Mouse (Mus musculus): ENCODE results near the gene Prkar1a. TPM values are rescaled to one million over a fixed set of nuclear protein-coding genes. Genes with fewer than 3 reads are reported as not detected.

Prkar1a gene
- polyA plus RNA-seq, 1 experiment from 2014 or later: 506 TPM

DNA sequence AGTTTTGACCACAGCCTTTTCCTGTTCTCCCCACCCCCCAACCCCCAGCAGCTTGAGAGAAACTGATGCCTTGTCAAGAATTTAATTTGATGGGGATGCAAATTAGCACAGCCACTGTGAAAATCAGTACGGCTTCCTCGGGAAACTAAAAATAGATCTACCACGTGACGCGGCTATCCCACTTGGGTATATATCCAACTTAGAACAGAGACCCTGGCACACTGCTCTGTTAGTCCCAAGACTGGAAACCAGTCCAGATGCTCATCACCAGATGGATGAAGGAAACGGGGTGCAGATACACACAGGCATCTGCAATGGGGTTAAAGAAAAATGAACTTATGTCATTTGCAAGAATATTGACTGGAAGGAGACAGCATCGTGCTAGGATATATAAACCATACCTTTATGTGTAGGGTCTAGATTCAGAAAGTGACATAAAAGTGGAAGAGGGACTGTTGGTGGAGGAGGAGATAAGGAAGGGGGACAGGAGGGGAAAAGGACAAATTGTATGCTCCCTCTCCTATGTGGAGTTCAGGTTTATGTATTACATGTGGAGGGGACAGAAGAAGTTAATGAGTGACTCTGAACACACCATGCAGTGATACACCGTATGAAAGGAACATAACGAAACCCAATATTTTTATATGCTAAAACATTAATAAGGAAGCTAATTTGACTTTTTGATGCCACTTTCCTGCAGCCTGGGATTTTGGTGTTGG, 56.3 kb downstream of the Prkar1a start:
- H3K27ac ChIP-seq (ENCODE audit: low read depth, low read length): no peak overlapping the region
- no peaks in the 10 kb centered on the region for H3K4me1 ChIP-seq (ENCODE audit: control insufficient read depth, insufficient read depth, low read length)
- WGBS: 79% methylated on average over 9 of the region's 9 CpGs
- H3K4me2 ChIP-seq (ENCODE audit: low read depth, low read length): no peak overlapping the region
- H3K9me3 ChIP-seq (ENCODE audit: control insufficient read depth, low read length): no peaks in the 10 kb centered on the region
- H3K36me3 ChIP-seq (ENCODE audit: control insufficient read depth, insufficient read depth, low read length): no peaks in the 10 kb centered on the region
- no peak overlapping the region for H3K4me3 ChIP-seq (ENCODE audit: low read depth, low read length)
- H3K9ac ChIP-seq (replicated peaks; ENCODE audit: low read depth, low read length): no peak overlapping the region
- ATAC-seq (ENCODE audit: low read depth): no peak
- H3K27me3 ChIP-seq (ENCODE audit: control insufficient read depth, insufficient read depth, low read length): no peaks in the 10 kb centered on the region

DNA sequence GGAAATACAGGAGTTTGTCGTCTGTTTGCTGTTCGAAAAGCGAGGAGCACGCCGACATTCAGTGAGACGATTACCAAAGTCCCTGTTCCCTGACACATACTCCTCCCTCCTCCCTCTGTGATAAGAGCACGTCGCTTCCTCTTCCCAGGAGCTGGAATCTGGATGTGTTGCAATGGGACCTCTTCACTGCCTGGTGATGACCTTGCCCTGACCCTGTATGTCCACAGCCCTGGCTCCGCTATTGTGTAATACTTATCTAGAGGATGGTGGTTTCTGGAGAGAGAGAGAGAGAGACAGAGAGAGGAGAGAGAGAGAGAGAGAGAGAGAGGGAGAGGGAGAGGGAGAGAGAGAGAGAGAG, 56.8 kb downstream of the Prkar1a start:
- Histone ChIP-seq H3K4me2 (ENCODE audit: low read depth, low read length) (no peak overlapping the region), H3K9me3 (ENCODE audit: control insufficient read depth, low read length) (no peaks in the 10 kb centered on the region), H3K9ac (replicated peaks; ENCODE audit: low read depth, low read length) (no peak overlapping the region), H3K4me1 (ENCODE audit: control insufficient read depth, insufficient read depth, low read length) (no peaks in the 10 kb centered on the region), H3K36me3 (ENCODE audit: control insufficient read depth, insufficient read depth, low read length) (no peaks in the 10 kb centered on the region), H3K27me3 (ENCODE audit: control insufficient read depth, insufficient read depth, low read length) (no peaks in the 10 kb centered on the region), H3K27ac (ENCODE audit: low read depth, low read length) (no peak overlapping the region), H3K4me3 (ENCODE audit: low read depth, low read length) (no peak overlapping the region)
- ATAC-seq (ENCODE audit: low read depth): no peak
- 80% methylated on average over 9 of the region's 9 CpGs for WGBS

GRCm38 (mm10) chr11:109706586-109706985, 57.4 kb downstream of the Prkar1a start:
- Histone ChIP-seq H3K27ac (ENCODE audit: low read depth, low read length) (no peak overlapping the region), H3K4me3 (ENCODE audit: low read depth, low read length) (no peak overlapping the region), H3K4me2 (ENCODE audit: low read depth, low read length) (no peak overlapping the region), H3K9me3 (ENCODE audit: control insufficient read depth, low read length) (no peaks in the 10 kb centered on the region), H3K4me1 (ENCODE audit: control insufficient read depth, insufficient read depth, low read length) (no peaks in the 10 kb centered on the region), H3K9ac (replicated peaks; ENCODE audit: low read depth, low read length) (no peak overlapping the region), H3K36me3 (ENCODE audit: control insufficient read depth, insufficient read depth, low read length) (no peaks in the 10 kb centered on the region), H3K27me3 (ENCODE audit: control insufficient read depth, insufficient read depth, low read length) (no peaks in the 10 kb centered on the region)
- ATAC-seq (ENCODE audit: low read depth): no peak
- WGBS: 87% methylated on average over 4 of the region's 4 CpGs

DNA sequence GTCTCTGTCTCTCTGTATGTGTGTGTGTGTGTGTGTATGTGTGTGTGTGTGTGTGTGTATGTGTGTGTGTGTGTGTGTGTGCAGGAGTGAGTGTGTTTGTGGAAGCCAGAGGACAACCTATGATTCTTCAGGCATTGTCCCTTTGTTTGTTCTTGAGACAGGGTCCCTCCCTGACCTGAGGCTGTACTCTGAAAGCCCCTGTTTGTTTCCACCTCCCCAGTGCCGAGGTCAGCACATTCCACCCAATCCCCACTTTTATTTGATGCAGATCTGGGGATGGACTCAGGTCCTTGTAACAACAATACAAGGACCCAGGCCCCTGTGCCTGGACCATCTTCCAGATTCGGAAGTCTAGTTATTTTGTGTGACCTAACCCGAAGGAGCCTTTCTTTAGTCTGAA, 58.2 kb downstream of the Prkar1a start:
- H3K9ac ChIP-seq (replicated peaks; ENCODE audit: low read depth, low read length): no peak overlapping the region
- H3K36me3 ChIP-seq (ENCODE audit: control insufficient read depth, insufficient read depth, low read length): no peaks in the 10 kb centered on the region
- H3K9me3 ChIP-seq (ENCODE audit: control insufficient read depth, low read length): no peaks in the 10 kb centered on the region
- WGBS: 80% methylated on average over 3 of the region's 3 CpGs
- no peak for ATAC-seq (ENCODE audit: low read depth)
- no peak overlapping the region for H3K4me3 ChIP-seq (ENCODE audit: low read depth, low read length)
- H3K27me3 ChIP-seq (ENCODE audit: control insufficient read depth, insufficient read depth, low read length): no peaks in the 10 kb centered on the region
- H3K4me2 ChIP-seq (ENCODE audit: low read depth, low read length): no peak overlapping the region
- no peak overlapping the region for H3K27ac ChIP-seq (ENCODE audit: low read depth, low read length)
- H3K4me1 ChIP-seq (ENCODE audit: control insufficient read depth, insufficient read depth, low read length): no peaks in the 10 kb centered on the region

- H3K4me2 ChIP-seq (ENCODE audit: low read depth, low read length): no peak overlapping the region
- ATAC-seq (ENCODE audit: low read depth): no peak
- no peak overlapping the region for H3K9ac ChIP-seq (replicated peaks; ENCODE audit: low read depth, low read length)
- no peaks in the 10 kb centered on the region for H3K36me3 ChIP-seq (ENCODE audit: control insufficient read depth, insufficient read depth, low read length)
- no peaks in the 10 kb centered on the region for H3K27me3 ChIP-seq (ENCODE audit: control insufficient read depth, insufficient read depth, low read length)
- no peak overlapping the region for H3K4me3 ChIP-seq (ENCODE audit: low read depth, low read length)
- no peak overlapping the region for H3K27ac ChIP-seq (ENCODE audit: low read depth, low read length)
- no peaks in the 10 kb centered on the region for H3K9me3 ChIP-seq (ENCODE audit: control insufficient read depth, low read length)
- no peaks in the 10 kb centered on the region for H3K4me1 ChIP-seq (ENCODE audit: control insufficient read depth, insufficient read depth, low read length)
- 84% methylated on average over 4 of the region's 4 CpGs for WGBS
Observed at GRCm38 (mm10) chr11:109708786-109709185, 59.6 kb downstream of the Prkar1a start.

- H3K27me3 ChIP-seq (ENCODE audit: control insufficient read depth, insufficient read depth, low read length): no peaks in the 10 kb centered on the region
- 90% methylated on average over 5 of the region's 5 CpGs for WGBS
- H3K9ac ChIP-seq (replicated peaks; ENCODE audit: low read depth, low read length): no peak overlapping the region
- H3K4me3 ChIP-seq (ENCODE audit: low read depth, low read length): no peak overlapping the region
- no peak for ATAC-seq (ENCODE audit: low read depth)
- H3K36me3 ChIP-seq (ENCODE audit: control insufficient read depth, insufficient read depth, low read length): no peaks in the 10 kb centered on the region
- no peak overlapping the region for H3K27ac ChIP-seq (ENCODE audit: low read depth, low read length)
- no peak overlapping the region for H3K4me2 ChIP-seq (ENCODE audit: low read depth, low read length)
- no peaks in the 10 kb centered on the region for H3K9me3 ChIP-seq (ENCODE audit: control insufficient read depth, low read length)
- 0 out of 2 replicates have a peak, but pooled peaks cover 3% of the 10 kb centered on the region for H3K4me1 ChIP-seq (ENCODE audit: control insufficient read depth, insufficient read depth, low read length)
Observed at GRCm38 (mm10) chr11:109709501-109709900, 60.3 kb downstream of the Prkar1a start.

DNA sequence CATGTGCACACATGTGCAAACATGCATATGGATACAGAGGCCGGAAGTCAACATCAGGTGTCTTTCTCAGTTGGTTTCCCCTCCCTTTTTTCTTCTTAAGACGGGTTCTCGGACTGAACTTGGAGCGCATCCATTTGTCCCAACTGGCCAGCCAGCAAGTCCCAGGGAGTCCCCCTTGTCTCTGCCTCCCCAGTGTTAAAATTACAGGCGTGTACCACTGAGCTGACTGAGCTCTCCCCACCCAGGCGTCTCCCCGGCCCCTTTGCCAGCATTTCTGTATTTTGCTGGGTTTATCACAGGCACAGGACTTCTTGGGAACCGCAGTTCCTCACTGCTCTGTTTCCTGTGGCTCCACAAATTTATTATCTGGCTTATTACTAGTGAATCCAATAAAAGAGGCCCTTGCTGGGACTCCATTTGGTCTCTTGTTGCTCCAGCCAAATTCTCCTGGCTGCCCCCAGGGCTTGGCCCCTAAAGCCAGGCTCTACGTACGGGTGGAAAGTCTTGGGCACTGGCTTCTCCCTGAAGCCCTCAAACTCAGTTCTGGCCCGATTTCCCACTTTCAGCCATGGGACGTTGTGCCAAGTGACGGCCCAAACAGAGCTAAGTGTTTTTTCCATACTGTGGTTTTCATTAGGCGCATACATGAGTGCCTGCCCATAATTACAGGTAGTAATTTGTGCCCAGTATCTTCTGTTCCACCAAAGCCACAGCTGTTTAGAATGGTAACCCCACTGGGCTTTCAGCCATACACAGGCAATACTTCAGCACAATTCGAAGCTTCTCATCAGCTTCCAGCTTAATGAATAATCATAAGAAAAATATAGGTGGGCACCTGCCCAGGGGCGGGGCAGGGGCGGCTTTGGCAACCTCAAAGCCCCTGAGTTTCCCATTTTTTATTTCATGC, 65.4 kb downstream of the Prkar1a start:
- H3K27me3 ChIP-seq (ENCODE audit: control insufficient read depth, insufficient read depth, low read length): no peaks in the 10 kb centered on the region
- no peaks in the 10 kb centered on the region for H3K36me3 ChIP-seq (ENCODE audit: control insufficient read depth, insufficient read depth, low read length)
- no peak overlapping the region for H3K4me3 ChIP-seq (ENCODE audit: low read depth, low read length)
- no peaks in the 10 kb centered on the region for H3K9me3 ChIP-seq (ENCODE audit: control insufficient read depth, low read length)
- 0 out of 2 replicates have a peak, but pooled peaks cover 3% of the 10 kb centered on the region for H3K4me1 ChIP-seq (ENCODE audit: control insufficient read depth, insufficient read depth, low read length)
- no peak overlapping the region for H3K4me2 ChIP-seq (ENCODE audit: low read depth, low read length)
- H3K9ac ChIP-seq (replicated peaks; ENCODE audit: low read depth, low read length): no peak overlapping the region
- no peak for ATAC-seq (ENCODE audit: low read depth)
- H3K27ac ChIP-seq (ENCODE audit: low read depth, low read length): no peak overlapping the region
- 74% methylated on average over 17 of the region's 17 CpGs for WGBS

DNA sequence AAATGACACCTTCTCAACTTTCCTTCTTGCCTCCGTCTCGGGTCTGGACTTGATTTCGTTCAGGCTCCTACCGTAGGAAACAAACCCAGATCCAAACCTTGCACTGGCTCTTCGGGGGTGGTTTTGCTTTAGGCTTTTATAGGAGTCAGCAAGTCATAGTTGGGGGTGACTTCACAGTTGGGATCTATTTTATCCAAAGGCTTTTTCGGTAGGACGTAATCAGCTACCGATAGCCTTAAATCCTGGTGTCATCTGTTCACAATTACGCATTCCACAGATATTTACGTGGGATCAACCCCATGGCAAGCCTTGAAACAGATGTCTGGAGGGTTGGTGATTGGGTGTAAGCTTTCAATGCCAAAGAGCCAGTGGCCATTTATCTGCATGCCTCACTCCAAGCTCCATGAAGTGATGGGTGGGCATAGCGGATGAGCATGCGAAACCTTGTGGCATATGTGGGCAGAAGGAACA, 66.1 kb downstream of the Prkar1a start:
- H3K27ac ChIP-seq (ENCODE audit: low read depth, low read length): no peak overlapping the region
- no peaks in the 10 kb centered on the region for H3K9me3 ChIP-seq (ENCODE audit: control insufficient read depth, low read length)
- no peaks in the 10 kb centered on the region for H3K27me3 ChIP-seq (ENCODE audit: control insufficient read depth, insufficient read depth, low read length)
- no peak for ATAC-seq (ENCODE audit: low read depth)
- no peaks in the 10 kb centered on the region for H3K36me3 ChIP-seq (ENCODE audit: control insufficient read depth, insufficient read depth, low read length)
- H3K9ac ChIP-seq (replicated peaks; ENCODE audit: low read depth, low read length): no peak overlapping the region
- no peak overlapping the region for H3K4me2 ChIP-seq (ENCODE audit: low read depth, low read length)
- H3K4me3 ChIP-seq (ENCODE audit: low read depth, low read length): no peak overlapping the region
- 88% methylated on average over 12 of the region's 12 CpGs for WGBS
- 0 out of 2 replicates have a peak, but pooled peaks cover 3% of the 10 kb centered on the region for H3K4me1 ChIP-seq (ENCODE audit: control insufficient read depth, insufficient read depth, low read length)

GRCm38 (mm10) chr11:109716981-109717380, 67.8 kb downstream of the Prkar1a start:
- Histone ChIP-seq H3K9me3 (ENCODE audit: control insufficient read depth, low read length) (no peaks in the 10 kb centered on the region), H3K36me3 (ENCODE audit: control insufficient read depth, insufficient read depth, low read length) (no peaks in the 10 kb centered on the region), H3K27me3 (ENCODE audit: control insufficient read depth, insufficient read depth, low read length) (0 out of 2 replicates have a peak, but pooled peaks cover 4% of the 10 kb centered on the region), H3K27ac (ENCODE audit: low read depth, low read length) (no peak overlapping the region), H3K9ac (replicated peaks; ENCODE audit: low read depth, low read length) (no peak overlapping the region), H3K4me2 (ENCODE audit: low read depth, low read length) (no peak overlapping the region), H3K4me1 (ENCODE audit: control insufficient read depth, insufficient read depth, low read length) (peaks cover 12% of the 10 kb centered on the region), H3K4me3 (ENCODE audit: low read depth, low read length) (no peak overlapping the region)
- ATAC-seq (ENCODE audit: low read depth): no peak
- 71% methylated on average over 7 of the region's 7 CpGs for WGBS
